Mouse (Mus musculus) CH12.LX (cell line): ENCODE results near the gene Gpr146. TPM values are rescaled to one million over a fixed set of nuclear protein-coding genes. Genes with fewer than 3 reads are reported as not detected.

Experiments
- DNase-seq: peaks from one replicate; pipeline ENCODE4 v3.0.0-alpha.2; 2013; ENCODE audit errors: extremely low read depth
- H3K27ac ChIP-seq: 2 replicates; pipeline ENCODE4 v1.5.1; 2012; ENCODE audit warnings: low read depth, mild to moderate bottlenecking, control low read depth, moderate library complexity; ENCODE audit not compliant: insufficient read depth
- H3K27me3 ChIP-seq: replicated peaks from 2 replicates; pipeline ENCODE3; 2012; ENCODE audit warnings: inconsistent platforms
- H3K36me3 ChIP-seq, 2 experiments: replicated peaks in 1 of 2; 2 replicates each; pipeline versions ENCODE3 to v1.6.1; 2012; ENCODE audit warnings: inconsistent platforms in 1 of 2, low read length in 1 of 2, mild to moderate bottlenecking in 1 of 2, mixed read lengths in 1 of 2, moderate library complexity in 1 of 2; ENCODE audit not compliant: control insufficient read depth in 1 of 2, insufficient read depth in 1 of 2
- H3K4me1 ChIP-seq, 2 experiments: 2 replicates each; pipeline ENCODE4 v1.6.1; 2012; ENCODE audit warnings: inconsistent platforms in 1 of 2, moderate library complexity in 1 of 2; ENCODE audit not compliant: insufficient read depth in 2 of 2, control insufficient read depth in 1 of 2
- H3K4me2 ChIP-seq: 2 replicates; pipeline ENCODE4 v1.6.1; 2012; ENCODE audit warnings: low read depth, mild to moderate bottlenecking, control low read depth; ENCODE audit not compliant: poor library complexity, insufficient read depth, severe bottlenecking
- H3K4me3 ChIP-seq, 3 experiments: fragments of 150-350 bp in 1 of 3; sonication (generic) in 1 of 3; replicated peaks in 1 of 3; 2 replicates each; pipeline versions ENCODE3 to v1.5.1; 2011 to 2012; ENCODE audit warnings: low read depth in 2 of 3, low read length in 2 of 3, mild to moderate bottlenecking in 2 of 3, moderate library complexity in 2 of 3, control low read depth in 1 of 3, improper control_type of control experiment in 1 of 3, inconsistent platforms in 1 of 3, mixed read lengths in 1 of 3; ENCODE audit not compliant: poor library complexity in 1 of 3
- H3K79me2 ChIP-seq: replicated peaks from 2 replicates; pipeline ENCODE4 v1.6.1; 2012; ENCODE audit warnings: mild to moderate bottlenecking, moderate library complexity; ENCODE audit not compliant: control insufficient read depth, poor library complexity, insufficient read depth, severe bottlenecking; ENCODE audit errors: extremely low read depth
- H3K9ac ChIP-seq: 2 replicates; pipeline ENCODE4 v1.6.1; 2012; ENCODE audit warnings: low read depth, mild to moderate bottlenecking, control low read depth, moderate library complexity; ENCODE audit not compliant: insufficient read depth
- H3K9me3 ChIP-seq: replicated peaks from 2 replicates; pipeline ENCODE3; 2012; ENCODE audit warnings: low read length, inconsistent platforms, mixed read lengths
- CHD1 ChIP-seq: IDR thresholded peaks from 2 replicates; pipeline ENCODE4 v1.6.1; 2012; ENCODE audit warnings: low read depth, low read length, improper control_type of control experiment, inconsistent platforms
- CHD2 ChIP-seq: IDR thresholded peaks from 2 replicates; pipeline ENCODE4 v1.6.1; 2011; ENCODE audit warnings: low read length, improper control_type of control experiment
- CTCF ChIP-seq, 2 experiments: IDR thresholded peaks in 1 of 2; conservative IDR thresholded peaks in 1 of 2; 2 replicates each; pipeline ENCODE4 v1.5.1; 2011 to 2012; ENCODE audit warnings: low read depth in 2 of 2, low read length in 2 of 2, improper control_type of control experiment in 1 of 2, inconsistent platforms in 1 of 2, mild to moderate bottlenecking in 1 of 2, moderate library complexity in 1 of 2
- E2F4 ChIP-seq: IDR thresholded peaks from 2 replicates; pipeline ENCODE4 v1.6.1; 2011; ENCODE audit warnings: low read depth, low read length, improper control_type of control experiment; ENCODE audit not compliant: insufficient replicate concordance
- EP300 ChIP-seq: IDR thresholded peaks from 2 replicates; pipeline ENCODE4 v1.6.1; 2011; ENCODE audit warnings: low read length, improper control_type of control experiment
- ETS1 ChIP-seq: conservative IDR thresholded peaks from 2 replicates; pipeline ENCODE4 v1.6.1; 2012; ENCODE audit warnings: low read depth, mild to moderate bottlenecking, inconsistent platforms, low read length, improper control_type of control experiment, moderate library complexity
- HCFC1 ChIP-seq: IDR thresholded peaks from 2 replicates; pipeline ENCODE4 v1.6.1; 2012; ENCODE audit warnings: low read depth, mild to moderate bottlenecking, inconsistent platforms, low read length, improper control_type of control experiment
- JUN ChIP-seq: IDR thresholded peaks from 2 replicates; pipeline ENCODE4 v1.6.1; 2011; ENCODE audit warnings: low read depth, mild to moderate bottlenecking, low read length, improper control_type of control experiment, moderate library complexity; ENCODE audit not compliant: insufficient read depth
- JUND ChIP-seq: conservative IDR thresholded peaks from 2 replicates; pipeline ENCODE4 v1.6.1; 2011; ENCODE audit warnings: low read depth, low read length, improper control_type of control experiment
- KAT2A ChIP-seq: IDR thresholded peaks from 2 replicates; pipeline ENCODE4 v1.6.1; 2012; ENCODE audit warnings: low read length, improper control_type of control experiment, inconsistent platforms; ENCODE audit not compliant: insufficient replicate concordance
- MAX ChIP-seq: IDR thresholded peaks from 2 replicates; pipeline ENCODE4 v1.6.1; 2011; ENCODE audit warnings: low read length, improper control_type of control experiment
- MAZ ChIP-seq: IDR thresholded peaks from 2 replicates; pipeline ENCODE4 v1.6.1; 2012; ENCODE audit warnings: low read depth, mild to moderate bottlenecking, inconsistent platforms, low read length, improper control_type of control experiment, moderate library complexity
- MEF2A ChIP-seq: IDR thresholded peaks from 2 replicates; pipeline ENCODE4 v1.6.1; 2014; ENCODE audit warnings: low read depth, mild to moderate bottlenecking, inconsistent platforms, low read length, improper control_type of control experiment, borderline replicate concordance
- MYC ChIP-seq: IDR thresholded peaks from 2 replicates; pipeline ENCODE4 v1.6.1; 2011; ENCODE audit warnings: low read depth, mild to moderate bottlenecking, improper control_type of control experiment, low read length
- NELFE ChIP-seq: IDR thresholded peaks from 2 replicates; pipeline ENCODE4 v1.6.1; 2011; ENCODE audit warnings: low read depth, low read length, improper control_type of control experiment
- POLR2A ChIP-seq: IDR thresholded peaks from 2 replicates; pipeline ENCODE4 v1.6.1; 2011; ENCODE audit warnings: low read depth, mild to moderate bottlenecking, improper control_type of control experiment, low read length
- SIN3A ChIP-seq: IDR thresholded peaks from 2 replicates; pipeline ENCODE4 v1.6.1; 2012; ENCODE audit warnings: low read length, improper control_type of control experiment, inconsistent platforms
- SMC3 ChIP-seq: IDR thresholded peaks from 2 replicates; pipeline ENCODE4 v1.6.1; 2011; ENCODE audit warnings: low read depth, low read length, improper control_type of control experiment
- UBTF ChIP-seq: IDR thresholded peaks from 2 replicates; pipeline ENCODE4 v1.6.1; 2012; ENCODE audit warnings: low read depth, mild to moderate bottlenecking, inconsistent platforms, low read length, improper control_type of control experiment, moderate library complexity
- USF2 ChIP-seq: conservative IDR thresholded peaks from 2 replicates; pipeline ENCODE4 v1.6.1; 2011; ENCODE audit warnings: low read depth, low read length, improper control_type of control experiment
- ZKSCAN1 ChIP-seq: IDR thresholded peaks from 2 replicates; pipeline ENCODE4 v1.6.1; 2012; ENCODE audit warnings: low read depth, inconsistent platforms, low read length, improper control_type of control experiment, borderline replicate concordance
- ZMIZ1 ChIP-seq: IDR thresholded peaks from 2 replicates; pipeline ENCODE4 v1.6.1; 2012; ENCODE audit warnings: low read depth, mild to moderate bottlenecking, inconsistent platforms, low read length, improper control_type of control experiment
- ZNF384 ChIP-seq: IDR thresholded peaks from 2 replicates; pipeline ENCODE4 v1.6.1; 2012; ENCODE audit warnings: low read depth, low read length, improper control_type of control experiment, inconsistent platforms
- dilution Hi-C: fragments of 300-500 bp; cut with MboI; formaldehyde crosslinking; loops from 2 replicates; pipeline ENCODE4 v1.14.3; 2020; ENCODE audit warnings: low sequenced_read_pairs; ENCODE audit not compliant: extremely low pct_unique_long_range_greater_than_20kb, extremely low pct_ligation_motif_present
- in situ Hi-C: fragments of 300-500 bp; cut with MboI; formaldehyde crosslinking; loops from 3 replicates; pipeline ENCODE4 v1.14.3; 2019; ENCODE audit warnings: low sequenced_read_pairs, low pct_ligation_motif_present, low pct_unique_long_range_greater_than_20kb, mixed read lengths
- polyA plus RNA-seq: library from polyadenylated mRNA; unstranded; fragments of >175 nt; gene quantifications from 2 replicates; pipeline ENCODE4 v1.2.1, GENCODE M21; 2012; ENCODE audit warnings: low read depth; ENCODE audit not compliant: insufficient read length
- total RNA-seq, 2 experiments: library from RNA; depleted of rRNA; stranded (reverse); fragments of 300-350 nt in 1 of 2; fragments of >200 nt in 1 of 2; gene quantifications; 2 replicates each; pipeline ENCODE4 v1.2.3; 2012 to 2014

Gpr146 gene
- total and polyA plus RNA-seq, 3 experiments: 0.13 TPM; not detected in 2

DNA sequence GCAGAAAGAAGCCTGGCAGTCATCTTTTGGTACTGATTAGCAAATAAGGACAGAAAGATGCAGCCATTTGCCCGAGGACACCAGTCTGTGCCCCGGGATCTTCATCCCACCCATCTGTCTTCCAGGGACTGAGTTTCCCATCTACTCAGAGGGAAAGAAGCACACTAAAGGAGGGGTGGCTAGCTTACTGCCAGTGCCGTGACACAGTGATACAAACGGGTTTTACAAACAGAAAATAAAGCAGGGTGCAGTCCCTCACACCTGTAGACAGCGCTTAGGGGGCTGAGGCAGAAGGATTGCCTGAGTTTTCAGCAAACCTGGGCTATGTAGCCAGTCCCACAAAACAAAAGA is 32.2 kb upstream of the Gpr146 start:
- no peak overlapping the region for H3K27ac ChIP-seq
- DNase-seq: no peak
- H3K9ac ChIP-seq: peak overlapping the region; percentile 47; the same call in 1 of the 2 replicates
- H3K36me3 ChIP-seq: peaks cover 15 to 23% of the 10 kb centered on the region in 2 experiments
- peak overlapping the region; percentile 29 to 99 (median 44) for H3K4me3 ChIP-seq
- in situ Hi-C loops: no loop called here
- no peaks in the 10 kb centered on the region for H3K9me3 ChIP-seq
- dilution Hi-C loops: no loop called here
- H3K27me3 ChIP-seq: peaks cover 12% of the 10 kb centered on the region
- TF ChIP-seq UBTF (no peak), EP300 (no peak), KAT2A (no peak), CHD2 (no peak), NELFE (0 out of 2 replicates have a peak, but pooled peaks have one; percentile 33), E2F4 (no peak), HCFC1 (no peak), JUND (no peak), ZMIZ1 (no peak), MAZ (0 out of 2 replicates have a peak, but pooled peaks have one; percentile 2), SMC3 (no peak)
- H3K4me1 ChIP-seq: peaks cover 3 to 15% of the 10 kb centered on the region in 2 experiments; a peak in 3 of 4 replicates
- peak overlapping the region; percentile 65 for H3K4me2 ChIP-seq
- peaks cover 11% of the 10 kb centered on the region for H3K79me2 ChIP-seq

DNA sequence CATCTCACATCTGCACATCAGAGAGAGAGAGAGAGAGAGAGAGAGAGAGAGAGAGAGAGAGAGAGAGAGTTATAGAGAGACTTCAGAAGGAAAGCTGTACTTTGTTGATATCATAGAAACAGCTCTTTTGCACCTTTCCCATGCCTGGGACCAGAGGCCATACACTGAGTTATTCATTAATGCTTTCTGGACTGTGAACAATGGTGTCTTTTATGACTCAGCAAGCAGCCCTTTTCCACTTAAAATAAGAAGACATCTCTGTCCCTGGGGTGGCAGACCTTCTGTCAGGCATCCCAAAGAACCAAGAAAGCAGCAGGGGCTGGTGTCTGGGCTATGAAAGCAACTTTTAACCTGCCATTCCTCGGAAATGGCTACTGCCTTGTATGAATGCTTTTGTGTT is 30.3 kb upstream of the Gpr146 start:
- Histone ChIP-seq H3K4me3 (no peak overlapping the region), H3K9me3 (no peaks in the 10 kb centered on the region), H3K27me3 (peaks cover 12% of the 10 kb centered on the region), H3K4me2 (no peak overlapping the region), H3K9ac (no peak overlapping the region), H3K36me3 (peaks cover 2 to 8% of the 10 kb centered on the region in 2 experiments), H3K4me1 (peaks cover 18 to 32% of the 10 kb centered on the region in 2 experiments), H3K27ac (no peak overlapping the region), H3K79me2 (peaks cover 11% of the 10 kb centered on the region)
- no peak for TF ChIP-seq EP300
- no peak for TF ChIP-seq ZKSCAN1
- TF ChIP-seq CHD1: no peak
- no peak for TF ChIP-seq ZNF384
- no peak for TF ChIP-seq POLR2A
- no peak for TF ChIP-seq CTCF (conservative IDR thresholded peaks at IDR 0.05 in 1 of 2, IDR thresholded peaks at IDR 0.05 in 1 of 2; ENCODE audit: low read depth in 2 of 2, low read length in 2 of 2)
- TF ChIP-seq USF2: no peak
- TF ChIP-seq NELFE: no peak
- no peak for TF ChIP-seq ETS1
- TF ChIP-seq MYC: no peak
- no peak for TF ChIP-seq JUN
- no peak for TF ChIP-seq SIN3A
- no peak for TF ChIP-seq MEF2A
- TF ChIP-seq MAX: no peak
- in situ Hi-C loops: no loop called here
- no peak for DNase-seq
- dilution Hi-C loops: no loop called here
